Mouse (Mus musculus) subcutaneous adipose tissue, adult 2 months (tissue): ENCODE results near the gene Zbtb8a. TPM values are rescaled to one million over a fixed set of nuclear protein-coding genes. Genes with fewer than 3 reads are reported as not detected.

Source experiments
- polyA plus RNA-seq: library from polyadenylated mRNA; depleted of rRNA; stranded (reverse); fragments of >200 nt; gene quantifications from 2 replicates; pipeline ENCODE4 v1.2.3, GENCODE M21; 2012; ENCODE audit warnings: low replicate concordance; rRNA removed

The Zbtb8a gene
- polyA plus RNA-seq, result 8.4 and 16.5 TPM in 2 replicates

GRCm38 (mm10) chr4:129377601-129378390 lies at the start of gene Zbtb8a:
TSS of gene Zbtb8a (minus strand) at chr4:129378116.

GRCm38 (mm10) chr4:129335216-129336074 lies 42.5 kb downstream of the Zbtb8a start, which contains the start of the genes Rbbp4 and Zbtb8os:
TSS of gene Rbbp4 (minus strand) at chr4:129335370.
TSS of gene Zbtb8os (plus strand) at chr4:129335695.

Other genes with a start within 250 kb of the Zbtb8a start
- 2.2 and 16.0 TPM in 2 replicates for gene Fndc5, start 241.1 kb downstream of the Zbtb8a start, polyA plus RNA-seq
- 15.1 and 31.4 TPM in 2 replicates for gene S100pbp, start 188.4 kb downstream of the Zbtb8a start, polyA plus RNA-seq
- 21.1 and 32.9 TPM in 2 replicates for gene Yars, start 188.4 kb downstream of the Zbtb8a start, polyA plus RNA-seq
- 7.6 and 26.2 TPM in 2 replicates for gene C77080, start 116.7 kb downstream of the Zbtb8a start, polyA plus RNA-seq
- gene Sync, start 90.5 kb downstream of the Zbtb8a start, polyA plus RNA-seq, result 2.8 and 8.7 TPM in 2 replicates
- 33.2 and 50.9 TPM in 2 replicates for gene Rbbp4, start 42.7 kb downstream of the Zbtb8a start, polyA plus RNA-seq
- gene Zbtb8os, start 42.4 kb downstream of the Zbtb8a start, polyA plus RNA-seq, result 20.9 and 27.8 TPM in 2 replicates
- 0.04 and 0.50 TPM in 2 replicates for gene Zbtb8b, start 62.7 kb upstream of the Zbtb8a start, polyA plus RNA-seq
- 25.8 and 29.3 TPM in 2 replicates for gene Bsdc1, start 83.5 kb upstream of the Zbtb8a start, polyA plus RNA-seq
- gene Tssk3, start 112.9 kb upstream of the Zbtb8a start, polyA plus RNA-seq, result not detected in 2 replicates
- not detected in 2 replicates for gene Fam229a, start 113.1 kb upstream of the Zbtb8a start, polyA plus RNA-seq
- 9.7 and 138 TPM in 2 replicates for gene Marcksl1, start 135.5 kb upstream of the Zbtb8a start, polyA plus RNA-seq
- gene Hdac1, start 164.6 kb upstream of the Zbtb8a start, polyA plus RNA-seq, result 74.8 and 88.0 TPM in 2 replicates
- 3.9 and 14.2 TPM in 2 replicates for gene Lck, start 195.5 kb upstream of the Zbtb8a start, polyA plus RNA-seq
- 5.5 and 9.6 TPM in 2 replicates for gene Fam167b, start 200.4 kb upstream of the Zbtb8a start, polyA plus RNA-seq
- gene Eif3i, start 222.5 kb upstream of the Zbtb8a start, polyA plus RNA-seq, result 288 and 471 TPM in 2 replicates
- 175 and 198 TPM in 2 replicates for gene Tmem234, start 222.6 kb upstream of the Zbtb8a start, polyA plus RNA-seq
- 3.5 and 5.3 TPM in 2 replicates for gene Dcdc2b, start 236.1 kb upstream of the Zbtb8a start, polyA plus RNA-seq
- gene Iqcc, start 241.0 kb upstream of the Zbtb8a start, polyA plus RNA-seq, result 42.7 and 47.4 TPM in 2 replicates
- 29.9 and 47.1 TPM in 2 replicates for gene Ccdc28b, start 245.8 kb upstream of the Zbtb8a start, polyA plus RNA-seq